Mouse (Mus musculus) spleen, postnatal 36 days (tissue): ENCODE data around the gene C1ql1.

Source experiments
- DNase-seq, 2 experiments: peaks; one replicate each; pipeline ENCODE4 v3.0.0; 2022; ENCODE audit warnings: low spot score in 2 of 2, mixed read lengths in 1 of 2

The C1ql1 gene

GRCm38 (mm10) chr11:102901199-102901598 lies 45.3 kb downstream of the C1ql1 start:
- DNase-seq = no peak

GRCm38 (mm10) chr11:102900763-102901162 lies 45.7 kb downstream of the C1ql1 start, which contains the start of gene Gfap:
Gfap (minus strand) TSS chr11:102900912.
- peak; percentile 14 to 34 for DNase-seq

GRCm38 (mm10) chr11:102898408-102898807 lies 48.1 kb downstream of the C1ql1 start:
- DNase-seq = no peak

GRCm38 (mm10) chr11:102896641-102897040 lies 49.8 kb downstream of the C1ql1 start:
- no peak for DNase-seq

GRCm38 (mm10) chr11:102895779-102896178 lies 50.7 kb downstream of the C1ql1 start:
- DNase-seq = peak; percentile 38 to 68

- no peak for DNase-seq
These were observed 51.8 kb downstream of the C1ql1 start for GRCm38 (mm10) chr11:102894716-102895115.

GRCm38 (mm10) chr11:102893015-102893651 lies 53.4 kb downstream of the C1ql1 start:
- DNase-seq = peak; percentile 72 to 84

- no peak for DNase-seq
These were observed 56.4 kb downstream of the C1ql1 start for GRCm38 (mm10) chr11:102890096-102890495.
